In genomic region chr13:5713195-5713863, GRCm38 (mm10) we compare ENCODE assay signal across 12 mouse cellular contexts.
A peak's percentile ranks its signal among the peaks of the same experiment; 100 is the strongest.
DNase-seq lines count a peak whose midpoint lies in the region; ATAC-seq and TF ChIP-seq lines count a peak whose summit lies in the region.
"Had no signal": no experiment of that assay in that cellular context is flagged by ENCODE, and none has a peak within 500 bp of the region (broad histone marks: within the 10 kb centered on the region; RNA-seq: fewer than 3 reads in every experiment).

No protein-coding gene starts in this region.

- no peak overlapping the region for H3K4me2 ChIP-seq in midbrain, postnatal 0 days (ENCODE audit: low read depth, low read length, poor library complexity, severe bottlenecking)
- no peak overlapping the region for H3K4me2 ChIP-seq in midbrain, embryonic 14.5 days (ENCODE audit: low read length)

- H3K4me3 ChIP-seq in midbrain, postnatal 0 days (ENCODE audit: low read depth, low read length), result no peak overlapping the region
- H3K4me3 ChIP-seq in midbrain, embryonic 14.5 days (replicated peaks; ENCODE audit: low read depth, low read length), result no peak overlapping the region
- H3K4me3 ChIP-seq: embryonic facial prominence, embryonic 13.5 days had no signal

- no peaks in the 10 kb centered on the region for H3K36me3 ChIP-seq in midbrain, postnatal 0 days (ENCODE audit: insufficient read depth, low read length)
- H3K36me3 ChIP-seq in midbrain, embryonic 14.5 days (ENCODE audit: control insufficient read depth, insufficient read depth, low read length), result no peaks in the 10 kb centered on the region
- H3K36me3 ChIP-seq: embryonic facial prominence, embryonic 13.5 days; heart, embryonic 13.5 days had no signal

- H3K27ac ChIP-seq in midbrain, postnatal 0 days (ENCODE audit: low read depth, low read length), result no peak overlapping the region
- no peak overlapping the region for H3K27ac ChIP-seq in midbrain, embryonic 14.5 days (replicated peaks; ENCODE audit: low read depth, low read length)
- H3K27ac ChIP-seq: embryonic facial prominence, embryonic 13.5 days had no signal

- peak; percentile 21 to 24 for DNase-seq in cerebellum, postnatal 10 days
- DNase-seq in cerebellum, postnatal 4 days (ENCODE audit: low spot score in 2 of 2), result no peak
- peak; percentile 21 for DNase-seq in midbrain, postnatal 0 days (ENCODE audit: low spot score)
- no peak for DNase-seq in midbrain, embryonic 14.5 days
- DNase-seq in kidney, postnatal 36 days, result peak; percentile 64 to 72
- DNase-seq in skeletal muscle tissue, adult 2 months (ENCODE audit: low read depth, low spot score), result peak; percentile 83
- DNase-seq in retina, embryonic 14.5 days (ENCODE audit: low spot score), result no peak
- no peak for DNase-seq in embryo, embryonic 10 days (ENCODE audit: low spot score)

- H3K4me1 ChIP-seq in midbrain, postnatal 0 days (ENCODE audit: insufficient read depth, low read length), result no peaks in the 10 kb centered on the region
- no peaks in the 10 kb centered on the region for H3K4me1 ChIP-seq in midbrain, embryonic 14.5 days (ENCODE audit: control insufficient read depth, insufficient read depth, low read length)
- H3K4me1 ChIP-seq: embryonic facial prominence, embryonic 13.5 days had no signal

- WGBS in midbrain, postnatal 0 days, result 72% methylated on average over 6 of the region's 6 CpGs
- WGBS in midbrain, embryonic 14.5 days, result 90% methylated on average over 6 of the region's 6 CpGs

- no peaks in the 10 kb centered on the region for H3K27me3 ChIP-seq in midbrain, postnatal 0 days (ENCODE audit: insufficient read depth, low read length)
- no peaks in the 10 kb centered on the region for H3K27me3 ChIP-seq in midbrain, embryonic 14.5 days (ENCODE audit: control insufficient read depth, insufficient read depth, low read length)
- H3K27me3 ChIP-seq: embryonic facial prominence, embryonic 13.5 days; heart, embryonic 13.5 days had no signal

- no peak for TF ChIP-seq CTCF in midbrain, postnatal 0 days (IDR thresholded peaks at IDR 0.05)

- H3K9me3 ChIP-seq in midbrain, postnatal 0 days (ENCODE audit: low read length), result no peaks in the 10 kb centered on the region
- no peaks in the 10 kb centered on the region for H3K9me3 ChIP-seq in midbrain, embryonic 14.5 days (ENCODE audit: control insufficient read depth, low read length)
- H3K9me3 ChIP-seq: embryonic facial prominence, embryonic 13.5 days; heart, embryonic 13.5 days had no signal

- ATAC-seq in midbrain, postnatal 0 days (ENCODE audit: low FRiP score), result no peak
- no peak for ATAC-seq in midbrain, embryonic 14.5 days (ENCODE audit: low FRiP score, low TSS enrichment)
- ATAC-seq: intestine, postnatal 0 days; midbrain, embryonic 16.5 days had no signal

- no peak overlapping the region for H3K9ac ChIP-seq in midbrain, postnatal 0 days (replicated peaks; ENCODE audit: low read length, poor library complexity, severe bottlenecking)
- H3K9ac ChIP-seq in midbrain, embryonic 14.5 days (replicated peaks; ENCODE audit: low read length), result no peak overlapping the region
- H3K9ac ChIP-seq: embryonic facial prominence, embryonic 13.5 days; heart, embryonic 13.5 days had no signal

Comparison
In these comparisons a context has a peak if more than half of its experiments do, and no peak if none do; other contexts are left out.
1. DNase-seq: peak in cerebellum, postnatal 10 days (2 of 2), midbrain, postnatal 0 days (single experiment), kidney, postnatal 36 days (2 of 2) and skeletal muscle tissue, adult 2 months (single experiment); none in cerebellum, postnatal 4 days (0 of 2), midbrain, embryonic 14.5 days (single experiment), retina, embryonic 14.5 days (single experiment) and embryo, embryonic 10 days (single experiment).